Mouse (Mus musculus): ENCODE results near the gene Cdca3. TPM values are rescaled to one million over a fixed set of nuclear protein-coding genes. Genes with fewer than 3 reads are reported as not detected.

Cdca3 gene
- polyA plus RNA-seq (2014; fragmentation: Nextera tagmentation; extraction: Ambion mirVana): 16.8 and 16.9 TPM in 2 replicates

DNA sequence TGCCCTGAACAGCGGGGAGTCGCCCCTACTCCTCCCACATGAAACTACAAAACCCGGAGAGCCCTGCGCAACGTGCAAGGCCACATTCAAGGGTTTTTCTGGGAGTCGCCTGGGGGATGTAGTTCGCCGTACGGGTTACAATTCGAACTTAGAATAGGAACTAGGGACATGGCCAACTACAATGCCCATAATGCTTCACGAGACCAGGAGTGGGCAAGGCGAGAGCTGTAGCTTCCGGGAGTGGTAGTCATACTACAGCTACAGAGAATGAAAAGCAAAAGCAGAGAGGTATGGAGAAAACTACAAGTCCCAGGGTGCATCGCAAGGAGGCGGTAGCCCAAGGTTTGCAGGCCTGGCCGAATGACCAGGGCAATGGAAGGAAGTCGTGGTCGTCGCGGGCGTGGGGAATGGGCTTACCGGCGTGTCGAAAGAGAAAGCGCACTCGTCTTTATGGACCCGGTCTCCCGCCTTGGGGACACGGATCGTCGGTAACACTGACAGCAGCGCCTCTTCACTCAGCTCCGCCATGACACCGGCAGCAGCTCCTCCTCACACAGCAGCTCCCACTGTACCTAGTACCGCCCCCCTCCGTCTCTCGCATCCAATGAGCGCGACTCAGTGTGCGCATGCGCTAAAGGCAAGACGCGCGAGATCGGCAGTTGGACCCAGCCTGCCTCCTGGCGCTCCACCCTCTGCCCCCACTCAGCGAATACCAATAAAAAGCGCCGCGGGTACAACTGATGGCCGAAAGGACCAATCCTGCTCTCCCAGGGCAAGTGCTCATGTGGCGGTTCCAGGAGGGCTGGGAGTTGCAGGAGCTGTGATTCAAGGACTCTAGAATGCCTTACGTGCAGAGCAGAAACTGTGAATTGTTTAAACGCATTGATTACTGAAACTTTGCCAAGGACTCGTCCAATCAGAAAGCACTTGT is at the start of gene Cdca3, which contains the start of gene Usp5:
Cdca3 (plus strand) TSS at position 680 of the 931 bp plus-strand sequence.
Usp5 (minus strand) TSS at position 617 of the 931 bp plus-strand sequence.
- H3K9me3 ChIP-seq (ENCODE audit: control insufficient read depth, low read length): no peaks in the 10 kb centered on the region
- peak within 1 kb of the TSS; percentile 60 for H3K9ac ChIP-seq (replicated peaks; ENCODE audit: low read depth, low read length)
- peak within 1 kb of the TSS; percentile 47 for H3K4me3 ChIP-seq (ENCODE audit: low read depth, low read length)
- peaks cover 19% of the 10 kb centered on the region for H3K36me3 ChIP-seq (ENCODE audit: control insufficient read depth, insufficient read depth, low read length)
- peak within 1 kb of the TSS; percentile 65 for H3K4me2 ChIP-seq (ENCODE audit: low read depth, low read length)
- H3K27ac ChIP-seq (ENCODE audit: low read depth, low read length): peak within 1 kb of the TSS; percentile 78
- H3K27me3 ChIP-seq (ENCODE audit: control insufficient read depth, insufficient read depth, low read length): no peaks in the 10 kb centered on the region
- WGBS: under 1% methylated on average over 55 of the region's 55 CpGs
- ATAC-seq (ENCODE audit: low read depth): peak; percentile 94
- peaks cover 16% of the 10 kb centered on the region for H3K4me1 ChIP-seq (ENCODE audit: control insufficient read depth, insufficient read depth, low read length)

- Histone ChIP-seq H3K27ac (ENCODE audit: low read depth, low read length) (no peak overlapping the region), H3K9me3 (ENCODE audit: control insufficient read depth, low read length) (no peaks in the 10 kb centered on the region), H3K36me3 (ENCODE audit: control insufficient read depth, insufficient read depth, low read length) (no peaks in the 10 kb centered on the region), H3K4me1 (ENCODE audit: control insufficient read depth, insufficient read depth, low read length) (peaks cover 5% of the 10 kb centered on the region; the same call in 1 of the 2 replicates), H3K4me3 (ENCODE audit: low read depth, low read length) (peak overlapping the region; percentile 28), H3K4me2 (ENCODE audit: low read depth, low read length) (peak overlapping the region; percentile 59), H3K27me3 (ENCODE audit: control insufficient read depth, insufficient read depth, low read length) (no peaks in the 10 kb centered on the region), H3K9ac (replicated peaks; ENCODE audit: low read depth, low read length) (peak overlapping the region; percentile 29; the same call in 1 of the 2 replicates)
- WGBS: 5% methylated on average over 10 of the region's 10 CpGs
- 0 out of 2 replicates have a peak, but pooled peaks have one; percentile 31 for ATAC-seq (ENCODE audit: low read depth)
These were observed 49.3 kb upstream of the Cdca3 start for GRCm38 (mm10) chr6:124779984-124780416.

- H3K9me3 ChIP-seq (ENCODE audit: control insufficient read depth, low read length): no peaks in the 10 kb centered on the region
- H3K4me2 ChIP-seq (ENCODE audit: low read depth, low read length): no peak overlapping the region
- WGBS: 85% methylated on average over 7 of the region's 7 CpGs
- no peaks in the 10 kb centered on the region for H3K27me3 ChIP-seq (ENCODE audit: control insufficient read depth, insufficient read depth, low read length)
- H3K27ac ChIP-seq (ENCODE audit: low read depth, low read length): no peak overlapping the region
- H3K4me1 ChIP-seq (ENCODE audit: control insufficient read depth, insufficient read depth, low read length): peaks cover 5% of the 10 kb centered on the region; the same call in 1 of the 2 replicates
- no peak overlapping the region for H3K4me3 ChIP-seq (ENCODE audit: low read depth, low read length)
- no peak overlapping the region for H3K9ac ChIP-seq (replicated peaks; ENCODE audit: low read depth, low read length)
- no peaks in the 10 kb centered on the region for H3K36me3 ChIP-seq (ENCODE audit: control insufficient read depth, insufficient read depth, low read length)
- no peak for ATAC-seq (ENCODE audit: low read depth)
These were observed 48.4 kb upstream of the Cdca3 start for GRCm38 (mm10) chr6:124780917-124781316.

- H3K27me3 ChIP-seq (ENCODE audit: control insufficient read depth, insufficient read depth, low read length): no peaks in the 10 kb centered on the region
- WGBS: 21% methylated on average over 6 of the region's 6 CpGs
- ATAC-seq (ENCODE audit: low read depth): no peak
- no peaks in the 10 kb centered on the region for H3K36me3 ChIP-seq (ENCODE audit: control insufficient read depth, insufficient read depth, low read length)
- H3K27ac ChIP-seq (ENCODE audit: low read depth, low read length): no peak overlapping the region
- H3K9ac ChIP-seq (replicated peaks; ENCODE audit: low read depth, low read length): no peak overlapping the region
- H3K4me3 ChIP-seq (ENCODE audit: low read depth, low read length): no peak overlapping the region
- peaks cover 5% of the 10 kb centered on the region; the same call in 1 of the 2 replicates for H3K4me1 ChIP-seq (ENCODE audit: control insufficient read depth, insufficient read depth, low read length)
- H3K4me2 ChIP-seq (ENCODE audit: low read depth, low read length): no peak overlapping the region
- no peaks in the 10 kb centered on the region for H3K9me3 ChIP-seq (ENCODE audit: control insufficient read depth, low read length)
These were observed 46.9 kb upstream of the Cdca3 start for GRCm38 (mm10) chr6:124782436-124782835.

- 61% methylated on average over 8 of the region's 8 CpGs for WGBS
- Histone ChIP-seq H3K9me3 (ENCODE audit: control insufficient read depth, low read length) (no peaks in the 10 kb centered on the region), H3K36me3 (ENCODE audit: control insufficient read depth, insufficient read depth, low read length) (no peaks in the 10 kb centered on the region), H3K27ac (ENCODE audit: low read depth, low read length) (no peak overlapping the region), H3K9ac (replicated peaks; ENCODE audit: low read depth, low read length) (no peak overlapping the region), H3K4me2 (ENCODE audit: low read depth, low read length) (no peak overlapping the region), H3K27me3 (ENCODE audit: control insufficient read depth, insufficient read depth, low read length) (no peaks in the 10 kb centered on the region), H3K4me1 (ENCODE audit: control insufficient read depth, insufficient read depth, low read length) (no peaks in the 10 kb centered on the region), H3K4me3 (ENCODE audit: low read depth, low read length) (no peak overlapping the region)
- ATAC-seq (ENCODE audit: low read depth): no peak
These were observed 42.5 kb upstream of the Cdca3 start for GRCm38 (mm10) chr6:124786756-124787420.

DNA sequence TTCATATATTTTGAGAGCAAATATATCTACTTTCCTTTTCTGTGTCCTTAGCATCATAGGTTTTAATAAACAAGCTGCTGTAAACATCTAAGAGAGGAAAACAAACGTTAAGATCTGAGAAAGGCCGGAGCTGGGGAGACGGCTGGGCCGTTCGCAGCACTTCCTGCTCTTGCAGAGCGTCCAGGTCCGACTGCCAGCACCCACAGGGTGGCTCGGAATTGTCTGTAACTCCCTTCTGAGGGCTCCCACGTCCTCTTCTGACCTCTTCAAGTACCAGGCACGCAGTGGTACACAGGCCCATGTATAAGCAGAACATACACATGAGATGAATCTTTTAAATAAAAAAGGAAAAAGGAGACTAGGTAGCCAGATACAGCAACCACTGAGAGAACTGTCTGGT is 41.6 kb upstream of the Cdca3 start:
- H3K36me3 ChIP-seq (ENCODE audit: control insufficient read depth, insufficient read depth, low read length): no peaks in the 10 kb centered on the region
- no peaks in the 10 kb centered on the region for H3K4me1 ChIP-seq (ENCODE audit: control insufficient read depth, insufficient read depth, low read length)
- no peak for ATAC-seq (ENCODE audit: low read depth)
- H3K9me3 ChIP-seq (ENCODE audit: control insufficient read depth, low read length): no peaks in the 10 kb centered on the region
- no peak overlapping the region for H3K9ac ChIP-seq (replicated peaks; ENCODE audit: low read depth, low read length)
- H3K27me3 ChIP-seq (ENCODE audit: control insufficient read depth, insufficient read depth, low read length): no peaks in the 10 kb centered on the region
- no peak overlapping the region for H3K4me2 ChIP-seq (ENCODE audit: low read depth, low read length)
- WGBS: 80% methylated on average over 10 of the region's 10 CpGs
- no peak overlapping the region for H3K4me3 ChIP-seq (ENCODE audit: low read depth, low read length)
- H3K27ac ChIP-seq (ENCODE audit: low read depth, low read length): no peak overlapping the region

- 83% methylated on average over 4 of the region's 4 CpGs for WGBS
- ATAC-seq (ENCODE audit: low read depth): no peak
- Histone ChIP-seq H3K4me3 (ENCODE audit: low read depth, low read length) (no peak overlapping the region), H3K27me3 (ENCODE audit: control insufficient read depth, insufficient read depth, low read length) (no peaks in the 10 kb centered on the region), H3K36me3 (ENCODE audit: control insufficient read depth, insufficient read depth, low read length) (no peaks in the 10 kb centered on the region), H3K27ac (ENCODE audit: low read depth, low read length) (no peak overlapping the region), H3K9ac (replicated peaks; ENCODE audit: low read depth, low read length) (no peak overlapping the region), H3K4me2 (ENCODE audit: low read depth, low read length) (no peak overlapping the region), H3K9me3 (ENCODE audit: control insufficient read depth, low read length) (no peaks in the 10 kb centered on the region), H3K4me1 (ENCODE audit: control insufficient read depth, insufficient read depth, low read length) (no peaks in the 10 kb centered on the region)
These were observed 39.8 kb upstream of the Cdca3 start for GRCm38 (mm10) chr6:124789519-124789918.

- Histone ChIP-seq H3K36me3 (ENCODE audit: control insufficient read depth, insufficient read depth, low read length) (no peaks in the 10 kb centered on the region), H3K27ac (ENCODE audit: low read depth, low read length) (no peak overlapping the region), H3K9ac (replicated peaks; ENCODE audit: low read depth, low read length) (no peak overlapping the region), H3K27me3 (ENCODE audit: control insufficient read depth, insufficient read depth, low read length) (no peaks in the 10 kb centered on the region), H3K4me2 (ENCODE audit: low read depth, low read length) (no peak overlapping the region), H3K4me3 (ENCODE audit: low read depth, low read length) (no peak overlapping the region), H3K9me3 (ENCODE audit: control insufficient read depth, low read length) (no peaks in the 10 kb centered on the region), H3K4me1 (ENCODE audit: control insufficient read depth, insufficient read depth, low read length) (no peaks in the 10 kb centered on the region)
- ATAC-seq (ENCODE audit: low read depth): no peak
- WGBS: 77% methylated on average over 4 of the region's 4 CpGs
These were observed 39.2 kb upstream of the Cdca3 start for GRCm38 (mm10) chr6:124790121-124790520.

- H3K9ac ChIP-seq (replicated peaks; ENCODE audit: low read depth, low read length): no peak overlapping the region
- H3K36me3 ChIP-seq (ENCODE audit: control insufficient read depth, insufficient read depth, low read length): no peaks in the 10 kb centered on the region
- no peak overlapping the region for H3K4me3 ChIP-seq (ENCODE audit: low read depth, low read length)
- 89% methylated on average over 3 of the region's 3 CpGs for WGBS
- no peak overlapping the region for H3K27ac ChIP-seq (ENCODE audit: low read depth, low read length)
- no peaks in the 10 kb centered on the region for H3K9me3 ChIP-seq (ENCODE audit: control insufficient read depth, low read length)
- no peak overlapping the region for H3K4me2 ChIP-seq (ENCODE audit: low read depth, low read length)
- ATAC-seq (ENCODE audit: low read depth): no peak
- H3K4me1 ChIP-seq (ENCODE audit: control insufficient read depth, insufficient read depth, low read length): no peaks in the 10 kb centered on the region
- H3K27me3 ChIP-seq (ENCODE audit: control insufficient read depth, insufficient read depth, low read length): no peaks in the 10 kb centered on the region
These were observed 37.4 kb upstream of the Cdca3 start for GRCm38 (mm10) chr6:124791911-124792310.

All from neural tube, embryonic 14.5 days (tissue).